Mouse (Mus musculus) bone marrow, adult 2 months (tissue): Measurements from ENCODE around the gene Pappa2. TPM values are rescaled to one million over a fixed set of nuclear protein-coding genes. Genes with fewer than 3 reads are reported as not detected.

Experiments
- H3K27ac ChIP-seq: fragments of 200-500 bp; 2 replicates; pipeline ENCODE4 v1.5.1; 2012; ENCODE audit warnings: low read depth, mild to moderate bottlenecking, control low read depth, inconsistent platforms, low read length; ENCODE audit not compliant: control insufficient read depth, poor library complexity, insufficient read depth
- H3K4me1 ChIP-seq: fragments of 200-500 bp; 2 replicates; pipeline ENCODE4 v1.6.1; 2011; ENCODE audit warnings: low read length; ENCODE audit not compliant: control insufficient read depth, insufficient read depth
- H3K4me3 ChIP-seq: fragments of 200-500 bp; replicated peaks from 2 replicates; pipeline ENCODE3; 2011; ENCODE audit warnings: mild to moderate bottlenecking, low read depth, low read length, control low read depth; ENCODE audit not compliant: control insufficient read depth
- CTCF ChIP-seq: fragments of 200-500 bp; IDR thresholded peaks from 2 replicates; pipeline ENCODE4 v1.5.1; 2011; ENCODE audit warnings: low read length, control low read depth; ENCODE audit not compliant: control insufficient read depth, insufficient read depth
- POLR2A ChIP-seq: fragments of 200-500 bp; IDR thresholded peaks from 2 replicates; pipeline ENCODE4 v1.6.1; 2011; ENCODE audit warnings: low read depth, mild to moderate bottlenecking, control low read depth, low read length, borderline replicate concordance; ENCODE audit not compliant: control insufficient read depth
- WGBS: fragments of 180-500 bp; shearing (Covaris S2); methylation state at CpG from one replicate; pipeline ENCODE4 v1.1.7; 2018; 5-methylcytosine and 5-hydroxymethylcytosine counted together
- polyA plus RNA-seq: library from polyadenylated mRNA; stranded (reverse); fragments of >200 nt; gene quantifications from 2 replicates; pipeline ENCODE4 v1.2.4, GENCODE M21; 2011; ENCODE audit warnings: low replicate concordance; ENCODE audit not compliant: missing spikeins, insufficient read depth, insufficient read length

Pappa2 gene
- polyA plus RNA-seq, 1 experiment, result not detected

- WGBS, result 32% methylated on average over 2 of the region's 2 CpGs
- no peaks in the 10 kb centered on the region for H3K4me1 ChIP-seq
- TF ChIP-seq CTCF, result no peak
- no peak for TF ChIP-seq POLR2A
- no peak overlapping the region for H3K27ac ChIP-seq
- H3K4me3 ChIP-seq, result no peak overlapping the region
Measured at GRCm38 (mm10) chr1:158874552-158875077, 105.7 kb downstream of the Pappa2 start.

DNA sequence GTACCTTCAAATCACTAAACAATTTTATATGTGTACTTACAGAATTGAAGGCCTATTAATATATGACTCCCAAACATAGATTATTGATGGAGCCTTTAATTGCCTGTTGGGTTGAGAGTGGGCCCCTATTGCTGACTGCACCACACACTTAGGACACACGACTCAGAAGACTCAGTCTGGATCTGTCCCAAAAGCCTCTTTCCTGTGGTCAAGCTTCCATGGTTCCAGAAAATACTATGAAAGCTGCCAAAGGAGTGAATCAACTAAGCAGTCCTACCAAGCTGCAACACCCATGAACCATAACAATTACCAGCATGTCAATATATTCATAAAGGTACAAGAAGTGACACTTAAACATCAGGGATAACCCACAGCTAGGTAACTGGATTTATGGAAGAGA is 106.7 kb downstream of the Pappa2 start:
- no peak overlapping the region for H3K4me3 ChIP-seq
- no peaks in the 10 kb centered on the region for H3K4me1 ChIP-seq
- TF ChIP-seq CTCF, result no peak
- TF ChIP-seq POLR2A, result no peak
- no peak overlapping the region for H3K27ac ChIP-seq
- 66% methylated on average over 1 of the region's 1 CpGs for WGBS

- Histone ChIP-seq H3K27ac (no peak overlapping the region), H3K4me3 (no peak overlapping the region), H3K4me1 (no peaks in the 10 kb centered on the region)
- 48% methylated on average over 2 of the region's 2 CpGs for WGBS
- TF ChIP-seq POLR2A (no peak), CTCF (no peak)
Measured at GRCm38 (mm10) chr1:158871401-158871800, 108.9 kb downstream of the Pappa2 start.

- 73% methylated on average over 5 of the region's 5 CpGs for WGBS
- TF ChIP-seq CTCF (no peak), POLR2A (no peak)
Measured at GRCm38 (mm10) chr1:158860190-158860589, 120.1 kb downstream of the Pappa2 start.

GRCm38 (mm10) chr1:158853936-158854882 is 126.1 kb downstream of the Pappa2 start:
- TF ChIP-seq CTCF (no peak), POLR2A (no peak)
- WGBS, result 52% methylated on average over 5 of the region's 5 CpGs
- Histone ChIP-seq H3K4me1 (no peaks in the 10 kb centered on the region), H3K4me3 (no peak overlapping the region), H3K27ac (no peak overlapping the region)

More at GRCm38 (mm10) chr1:158860190-158860589, 120.1 kb downstream of the Pappa2 start:
- Histone ChIP-seq H3K4me3 (no peak overlapping the region), H3K4me1 (no peaks in the 10 kb centered on the region), H3K27ac (no peak overlapping the region)

- H3K27ac ChIP-seq, result no peak overlapping the region
- TF ChIP-seq POLR2A (no peak), CTCF (no peak)
- H3K4me1 ChIP-seq, result no peaks in the 10 kb centered on the region
- WGBS, result 75% methylated on average over 14 of the region's 14 CpGs
- no peak overlapping the region for H3K4me3 ChIP-seq
Measured at GRCm38 (mm10) chr1:158852836-158853567, 127.3 kb downstream of the Pappa2 start.

DNA sequence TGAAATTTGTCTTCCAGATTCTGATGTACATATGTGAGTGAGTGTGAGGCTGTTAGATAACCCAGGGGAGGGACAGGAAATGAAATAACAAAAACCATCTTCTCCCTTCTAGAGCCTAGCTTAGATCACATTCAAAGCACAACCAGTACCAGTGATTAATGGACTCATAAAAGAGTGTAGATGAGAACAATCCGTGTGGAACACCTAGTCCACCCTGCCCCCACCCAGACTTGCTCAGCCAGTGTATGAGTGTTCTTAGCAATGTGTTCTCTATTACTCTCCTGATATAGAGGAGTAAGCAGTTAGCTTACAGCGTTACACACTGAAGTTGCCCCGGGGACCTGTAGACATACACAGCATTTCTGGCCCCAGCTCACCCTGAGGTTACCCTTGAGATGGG is 129.8 kb downstream of the Pappa2 start:
- no peak for TF ChIP-seq CTCF
- Histone ChIP-seq H3K4me3 (no peak overlapping the region), H3K27ac (no peak overlapping the region), H3K4me1 (no peaks in the 10 kb centered on the region)
- WGBS, result 59% methylated on average over 3 of the region's 3 CpGs

- WGBS, result 64% methylated on average over 10 of the region's 10 CpGs
- H3K4me1 ChIP-seq, result no peaks in the 10 kb centered on the region
- H3K4me3 ChIP-seq, result no peak overlapping the region
- no peak overlapping the region for H3K27ac ChIP-seq
- TF ChIP-seq POLR2A (no peak), CTCF (no peak)
Measured at GRCm38 (mm10) chr1:158844604-158845003, 135.7 kb downstream of the Pappa2 start.
